Mouse (Mus musculus) limb, embryonic 11.5 days (tissue): ENCODE data around the gene Tnfrsf26. TPM values are rescaled to one million over a fixed set of nuclear protein-coding genes. Genes with fewer than 3 reads are reported as not detected.

Experiments
- ATAC-seq: fragments of 200-750 bp; cut with Nextera tagmentation; 2 replicates; pipeline ENCODE4 v1.8.0; 2017; ENCODE audit warnings: low read depth; ENCODE audit not compliant: insufficient number of reproducible peaks, low FRiP score, low TSS enrichment
- DNase-seq: peaks from one replicate; pipeline ENCODE4 v3.0.0-alpha.2; 2015; ENCODE audit warnings: low spot score
- H3K27ac ChIP-seq: fragments of 300-500 bp; sonication (generic); replicated peaks from 2 replicates; pipeline ENCODE4 v1.5.1; 2014; ENCODE audit warnings: low read depth, mild to moderate bottlenecking, low read length
- H3K27me3 ChIP-seq: fragments of 300-500 bp; sonication (generic); 2 replicates; pipeline ENCODE4 v1.6.1; 2014; ENCODE audit warnings: mild to moderate bottlenecking, low read length, mixed read lengths; ENCODE audit not compliant: control insufficient read depth, insufficient read depth
- H3K36me3 ChIP-seq: fragments of 300-500 bp; sonication (generic); 2 replicates; pipeline ENCODE4 v1.6.1; 2014; ENCODE audit warnings: mild to moderate bottlenecking, low read length, moderate library complexity, mixed read lengths; ENCODE audit not compliant: control insufficient read depth, insufficient read depth
- H3K4me1 ChIP-seq: fragments of 300-500 bp; sonication (generic); 2 replicates; pipeline ENCODE4 v1.6.1; 2014; ENCODE audit warnings: low read length, mixed read lengths; ENCODE audit not compliant: control insufficient read depth, insufficient read depth
- H3K4me2 ChIP-seq: fragments of 300-500 bp; sonication (generic); 2 replicates; pipeline ENCODE4 v1.6.1; 2014; ENCODE audit warnings: low read depth, mild to moderate bottlenecking, moderate library complexity; ENCODE audit not compliant: severe bottlenecking
- H3K4me3 ChIP-seq: fragments of 300-500 bp; sonication (generic); 2 replicates; pipeline ENCODE4 v1.5.1; 2014; ENCODE audit warnings: low read depth, low read length
- H3K9ac ChIP-seq: fragments of 300-500 bp; sonication (generic); 2 replicates; pipeline ENCODE4 v1.6.1; 2014; ENCODE audit warnings: mild to moderate bottlenecking, low read length
- H3K9me3 ChIP-seq: fragments of 300-500 bp; sonication (generic); 2 replicates; pipeline ENCODE4 v1.6.1; 2016; ENCODE audit warnings: low read length; ENCODE audit not compliant: control insufficient read depth
- WGBS: fragments of 180-500 bp; shearing (Covaris S2); extraction: QIAGEN DNeasy Blood & Tissue Kit; methylation state at CpG from one replicate; pipeline ENCODE4 v1.1.7; 2014; 5-methylcytosine and 5-hydroxymethylcytosine counted together
- polyA plus RNA-seq: library from polyadenylated mRNA; unstranded; fragments of >200 nt; fragmentation: Nextera tagmentation; extraction: Ambion mirVana; gene quantifications from 2 replicates; pipeline ENCODE4 v1.2.1, GENCODE M21; 2014

Gene Tnfrsf26
- polyA plus RNA-seq, 1 experiment from 2014 or later = 0.05 TPM

- H3K27ac ChIP-seq = no peak overlapping the region
- H3K9ac ChIP-seq = no peak overlapping the region
- no peaks in the 10 kb centered on the region for H3K27me3 ChIP-seq
- no peaks in the 10 kb centered on the region for H3K9me3 ChIP-seq
- WGBS = 65% methylated on average over 2 of the region's 2 CpGs
- no peak for ATAC-seq
- no peak overlapping the region for H3K4me3 ChIP-seq
- no peaks in the 10 kb centered on the region for H3K4me1 ChIP-seq
- no peaks in the 10 kb centered on the region for H3K36me3 ChIP-seq
- no peak overlapping the region for H3K4me2 ChIP-seq
- no peak for DNase-seq
Measured at GRCm38 (mm10) chr7:143631503-143631902, 3.0 kb upstream of the Tnfrsf26 start.

GRCm38 (mm10) chr7:143629501-143629900 is 979 bp upstream of the Tnfrsf26 start:
- Histone ChIP-seq H3K4me1 (no peaks in the 10 kb centered on the region), H3K27me3 (no peaks in the 10 kb centered on the region), H3K4me2 (no peak overlapping the region), H3K9ac (no peak overlapping the region), H3K4me3 (no peak overlapping the region), H3K36me3 (no peaks in the 10 kb centered on the region), H3K27ac (no peak overlapping the region), H3K9me3 (no peaks in the 10 kb centered on the region)
- DNase-seq = no peak
- WGBS = 53% methylated on average over 1 of the region's 1 CpGs
- no peak for ATAC-seq

GRCm38 (mm10) chr7:143627555-143628286 is 801 bp downstream of the Tnfrsf26 start:
- no peak for ATAC-seq
- Histone ChIP-seq H3K27ac (no peak overlapping the region), H3K9ac (no peak overlapping the region), H3K4me3 (no peak overlapping the region), H3K9me3 (no peaks in the 10 kb centered on the region), H3K36me3 (no peaks in the 10 kb centered on the region), H3K27me3 (no peaks in the 10 kb centered on the region), H3K4me2 (no peak overlapping the region), H3K4me1 (no peaks in the 10 kb centered on the region)
- DNase-seq = no peak
- WGBS = 61% methylated on average over 10 of the region's 10 CpGs

GRCm38 (mm10) chr7:143626178-143626577 is 2.3 kb downstream of the Tnfrsf26 start:
- no peak overlapping the region for H3K9ac ChIP-seq
- 59% methylated on average over 2 of the region's 2 CpGs for WGBS

GRCm38 (mm10) chr7:143625151-143625550 is 3.4 kb downstream of the Tnfrsf26 start:
- DNase-seq = no peak
- Histone ChIP-seq H3K4me1 (no peaks in the 10 kb centered on the region), H3K36me3 (no peaks in the 10 kb centered on the region), H3K27ac (no peak overlapping the region), H3K9me3 (no peaks in the 10 kb centered on the region), H3K4me2 (no peak overlapping the region), H3K9ac (no peak overlapping the region), H3K27me3 (no peaks in the 10 kb centered on the region), H3K4me3 (no peak overlapping the region)
- 71% methylated on average over 5 of the region's 5 CpGs for WGBS
- ATAC-seq = no peak

More at GRCm38 (mm10) chr7:143626178-143626577, 2.3 kb downstream of the Tnfrsf26 start:
- Histone ChIP-seq H3K27me3 (no peaks in the 10 kb centered on the region), H3K4me3 (no peak overlapping the region), H3K4me2 (no peak overlapping the region), H3K9me3 (no peaks in the 10 kb centered on the region), H3K36me3 (no peaks in the 10 kb centered on the region), H3K27ac (no peak overlapping the region), H3K4me1 (no peaks in the 10 kb centered on the region)
- ATAC-seq (no peak), DNase-seq (no peak)

GRCm38 (mm10) chr7:143624561-143624960 is 4.0 kb downstream of the Tnfrsf26 start:
- DNase-seq (no peak), ATAC-seq (no peak)
- H3K9me3 ChIP-seq = no peaks in the 10 kb centered on the region
- H3K27me3 ChIP-seq = no peaks in the 10 kb centered on the region
- WGBS = 85% methylated on average over 3 of the region's 3 CpGs
- no peak overlapping the region for H3K4me3 ChIP-seq
- H3K4me1 ChIP-seq = no peaks in the 10 kb centered on the region
- no peaks in the 10 kb centered on the region for H3K36me3 ChIP-seq
- H3K4me2 ChIP-seq = no peak overlapping the region
- H3K27ac ChIP-seq = no peak overlapping the region
- no peak overlapping the region for H3K9ac ChIP-seq

GRCm38 (mm10) chr7:143620951-143621350 is 7.6 kb downstream of the Tnfrsf26 start:
- DNase-seq (no peak), ATAC-seq (no peak)
- H3K9me3 ChIP-seq = no peaks in the 10 kb centered on the region
- WGBS = 62% methylated on average over 1 of the region's 1 CpGs
- H3K9ac ChIP-seq = no peak overlapping the region
- no peak overlapping the region for H3K27ac ChIP-seq
- no peak overlapping the region for H3K4me3 ChIP-seq
- no peaks in the 10 kb centered on the region for H3K27me3 ChIP-seq
- H3K4me1 ChIP-seq = no peaks in the 10 kb centered on the region
- H3K36me3 ChIP-seq = no peaks in the 10 kb centered on the region
- no peak overlapping the region for H3K4me2 ChIP-seq

- Histone ChIP-seq H3K36me3 (no peaks in the 10 kb centered on the region), H3K4me1 (no peaks in the 10 kb centered on the region), H3K4me2 (no peak overlapping the region), H3K9me3 (no peaks in the 10 kb centered on the region), H3K4me3 (no peak overlapping the region), H3K27ac (no peak overlapping the region), H3K9ac (no peak overlapping the region), H3K27me3 (no peaks in the 10 kb centered on the region)
- ATAC-seq (no peak), DNase-seq (no peak)
- WGBS = 70% methylated on average over 9 of the region's 9 CpGs
Measured at GRCm38 (mm10) chr7:143614404-143615135, 14.0 kb downstream of the Tnfrsf26 start.
